Mouse (Mus musculus): Measurements from ENCODE around the gene Sh3gl2.

DNA sequence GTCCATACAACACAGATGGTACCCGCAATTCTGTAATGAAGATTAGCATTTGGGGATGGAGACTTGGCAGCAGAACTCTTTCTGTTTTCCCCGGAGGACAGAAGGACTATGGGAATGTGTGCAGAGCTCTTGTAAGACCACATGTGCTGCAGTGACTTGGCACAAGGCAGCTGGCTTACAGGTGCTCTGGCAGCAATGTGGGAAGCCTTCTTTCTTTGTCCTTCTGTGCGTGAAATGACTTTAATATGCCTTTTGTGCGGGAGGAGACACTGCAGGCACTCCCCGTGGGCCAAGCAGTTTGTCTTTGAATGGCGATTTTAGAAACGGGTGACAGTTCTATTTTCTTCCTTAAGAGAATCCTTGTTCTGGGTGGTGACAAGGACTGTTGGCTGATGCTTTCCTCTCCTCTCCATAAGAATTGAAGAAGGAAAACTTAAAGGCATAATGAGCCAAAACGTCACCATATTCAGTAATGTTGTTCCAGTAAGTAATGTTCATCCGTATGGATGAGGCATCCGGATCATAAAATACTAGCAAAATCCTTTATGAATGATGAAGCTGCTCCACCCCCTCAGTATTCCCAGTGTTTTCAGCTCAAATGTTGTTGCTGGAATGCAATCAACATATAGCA is 281.5 kb downstream of the Sh3gl2 start:
- no peak for TF ChIP-seq POLR2A (IDR thresholded peaks at IDR 0.05; ENCODE audit: low read depth, low read length)
- no peak for TF ChIP-seq MAZ (IDR thresholded peaks at IDR 0.05; ENCODE audit: low read depth, low read length)
- no peak for TF ChIP-seq SMC3 (IDR thresholded peaks at IDR 0.05; ENCODE audit: low read depth, low read length)
- TF ChIP-seq CTCF (conservative IDR thresholded peaks at IDR 0.05 in 1 of 2, IDR thresholded peaks at IDR 0.05 in 1 of 2; ENCODE audit: low read depth in 2 of 2, low read length in 2 of 2), result no peak
- TF ChIP-seq RAD21 (IDR thresholded peaks at IDR 0.05; ENCODE audit: low read depth, low read length), result no peak
